Mouse (Mus musculus) olfactory bulb, adult 2 months (tissue): ENCODE measurements around the gene C1ql1. TPM values are rescaled to one million over a fixed set of nuclear protein-coding genes. Genes with fewer than 3 reads are reported as not detected.
"Not testable (repeated sequence)": the region's sequence is repeated elsewhere in the genome, so short reads cannot be mapped to it uniquely, and the experiment has no call there.

ENCODE experiments used
- H3K27ac ChIP-seq: fragments of 200-500 bp; 2 replicates; pipeline ENCODE4 v1.5.1; 2012; ENCODE audit warnings: low read depth, low read length; ENCODE audit not compliant: insufficient read depth
- H3K4me1 ChIP-seq: fragments of 200-500 bp; 2 replicates; pipeline ENCODE4 v1.6.1; 2012; ENCODE audit warnings: low read length; ENCODE audit not compliant: control insufficient read depth, insufficient read depth
- H3K4me3 ChIP-seq: fragments of 200-500 bp; 2 replicates; pipeline ENCODE4 v1.5.1; 2012; ENCODE audit warnings: mild to moderate bottlenecking, low read depth, low read length, moderate library complexity; ENCODE audit not compliant: insufficient read depth
- CTCF ChIP-seq: fragments of 200-500 bp; IDR thresholded peaks from 2 replicates; pipeline ENCODE4 v1.5.1; 2012; ENCODE audit warnings: low read depth, mild to moderate bottlenecking, low read length, moderate library complexity; ENCODE audit not compliant: insufficient read depth
- POLR2A ChIP-seq: fragments of 200-500 bp; IDR thresholded peaks from 2 replicates; pipeline ENCODE4 v1.6.1; 2012; ENCODE audit warnings: mild to moderate bottlenecking, low read depth, low read length, moderate library complexity; ENCODE audit not compliant: insufficient read depth
- WGBS: fragments of 180-500 bp; shearing (Covaris S2); methylation state at CpG from one replicate; pipeline ENCODE4 v1.1.7; 2018; 5-methylcytosine and 5-hydroxymethylcytosine counted together
- polyA plus RNA-seq: library from polyadenylated mRNA; stranded (reverse); fragments of >200 nt; gene quantifications from 2 replicates; pipeline ENCODE4 v1.2.4, GENCODE M21; 2012; ENCODE audit warnings: low replicate concordance; ENCODE audit not compliant: missing spikeins, insufficient read depth, insufficient read length

The C1ql1 gene
- polyA plus RNA-seq, 1 experiment, result not detected

GRCm38 (mm10) chr11:102984086-102984485 is 37.6 kb upstream of the C1ql1 start:
- 91% methylated on average over 9 of the region's 9 CpGs for WGBS
- no peak overlapping the region for H3K27ac ChIP-seq
- no peak for TF ChIP-seq CTCF
- TF ChIP-seq POLR2A, result no peak

GRCm38 (mm10) chr11:102981151-102981890 is 34.8 kb upstream of the C1ql1 start:
- Histone ChIP-seq H3K27ac (no peak overlapping the region), H3K4me1 (0 out of 2 replicates have a peak, but pooled peaks cover 6% of the 10 kb centered on the region), H3K4me3 (no peak overlapping the region)
- no peak for TF ChIP-seq CTCF
- 65% methylated on average over 10 of the region's 10 CpGs for WGBS

More at GRCm38 (mm10) chr11:102984086-102984485, 37.6 kb upstream of the C1ql1 start:
- H3K4me3 ChIP-seq, result no peak overlapping the region
- H3K4me1 ChIP-seq, result 0 out of 2 replicates have a peak, but pooled peaks cover 6% of the 10 kb centered on the region

GRCm38 (mm10) chr11:102978052-102978666 is 31.7 kb upstream of the C1ql1 start:
- Histone ChIP-seq H3K4me1 (no peaks in the 10 kb centered on the region), H3K27ac (no peak overlapping the region), H3K4me3 (no peak overlapping the region)
- 43% methylated on average over 6 of the region's 6 CpGs for WGBS
- TF ChIP-seq POLR2A, result no peak
- TF ChIP-seq CTCF, result no peak

GRCm38 (mm10) chr11:102975966-102976365 is 29.5 kb upstream of the C1ql1 start:
- H3K27ac ChIP-seq, result not testable (repeated sequence)
- 84% methylated on average over 9 of the region's 9 CpGs for WGBS

GRCm38 (mm10) chr11:102972326-102972725 is 25.8 kb upstream of the C1ql1 start:
- no peak overlapping the region for H3K4me3 ChIP-seq
- no peak for TF ChIP-seq POLR2A
- no peak for TF ChIP-seq CTCF
- no peak overlapping the region for H3K27ac ChIP-seq
- peaks cover 8% of the 10 kb centered on the region for H3K4me1 ChIP-seq
- WGBS, result 77% methylated on average over 1 of the region's 1 CpGs

More at GRCm38 (mm10) chr11:102975966-102976365, 29.5 kb upstream of the C1ql1 start:
- not testable (repeated sequence) for H3K4me3 ChIP-seq, H3K4me1 ChIP-seq

- H3K27ac ChIP-seq, result no peak overlapping the region
- peaks cover 9% of the 10 kb centered on the region for H3K4me1 ChIP-seq
- no peak for TF ChIP-seq POLR2A
- no peak for TF ChIP-seq CTCF
- H3K4me3 ChIP-seq, result no peak overlapping the region
- 34% methylated on average over 5 of the region's 5 CpGs for WGBS
Observed at GRCm38 (mm10) chr11:102971604-102972003, 25.1 kb upstream of the C1ql1 start.

GRCm38 (mm10) chr11:102964547-102965091 is 18.1 kb upstream of the C1ql1 start:
- TF ChIP-seq CTCF (no peak), POLR2A (no peak)
- WGBS, result 57% methylated on average over 16 of the region's 16 CpGs

GRCm38 (mm10) chr11:102963855-102964546 is 17.5 kb upstream of the C1ql1 start:
- Histone ChIP-seq H3K4me3 (no peak overlapping the region), H3K27ac (no peak overlapping the region), H3K4me1 (peaks cover 25% of the 10 kb centered on the region)
- TF ChIP-seq CTCF, result no peak
- TF ChIP-seq POLR2A, result no peak
- 28% methylated on average over 24 of the region's 24 CpGs for WGBS

More at GRCm38 (mm10) chr11:102964547-102965091, 18.1 kb upstream of the C1ql1 start:
- no peak overlapping the region for H3K27ac ChIP-seq
- peaks cover 25% of the 10 kb centered on the region for H3K4me1 ChIP-seq
- H3K4me3 ChIP-seq, result no peak overlapping the region

- 28% methylated on average over 16 of the region's 16 CpGs for WGBS
- TF ChIP-seq POLR2A, result no peak
- no peak for TF ChIP-seq CTCF
- peaks cover 25% of the 10 kb centered on the region for H3K4me1 ChIP-seq
- no peak overlapping the region for H3K4me3 ChIP-seq
- no peak overlapping the region for H3K27ac ChIP-seq
Observed at GRCm38 (mm10) chr11:102963246-102963854, 16.9 kb upstream of the C1ql1 start.
